Mouse (Mus musculus): ENCODE results near the gene Galnt10. TPM values are rescaled to one million over a fixed set of nuclear protein-coding genes. Genes with fewer than 3 reads are reported as not detected.

The Galnt10 gene
- 1 to 10 TPM; 4.0 to 4.2 TPM for total RNA-seq (2021)
- long read RNA-seq, experiment 1, full-length matches to known transcripts = 4 of 4 reads
- long read RNA-seq, experiment 1, partial matches to known transcripts = 0 of 4 reads
- long read RNA-seq, experiment 1, other reads (novel, unspliced or antisense) = 0 of 4 reads
- long read RNA-seq, experiment 2, full-length matches to known transcripts = 2 of 3 reads
- long read RNA-seq, experiment 2, partial matches to known transcripts = 0 of 3 reads
- long read RNA-seq, experiment 2, other reads (novel, unspliced or antisense) = 1 of 3 reads

GRCm38 (mm10) chr11:57645018-57645559 is at the start of gene Galnt10:
TSS of gene Galnt10 (plus strand) at chr11:57645442.
- peak; percentile 90 for DNase-seq (ENCODE audit: low spot score)

DNA sequence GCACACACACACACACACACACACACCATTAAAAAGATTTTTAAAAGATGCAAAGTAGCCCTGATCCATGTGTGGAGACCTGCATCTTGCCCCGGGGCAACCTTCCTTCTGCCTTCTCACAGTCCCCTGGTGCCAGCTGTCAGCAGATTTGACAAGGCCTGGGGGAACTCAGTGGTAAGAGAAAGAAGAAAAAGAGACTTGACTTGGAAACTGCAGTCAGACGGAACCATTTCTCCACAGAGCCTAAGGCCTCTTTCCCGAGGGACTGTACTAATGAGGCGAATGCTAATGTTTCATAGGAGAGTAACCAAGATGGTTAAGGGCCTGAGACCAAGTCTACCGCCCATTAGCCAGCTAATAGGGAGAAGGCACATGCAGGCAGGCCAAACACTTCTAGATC is 49.3 kb upstream of the Galnt10 start:
- DNase-seq (ENCODE audit: low spot score) = no peak

DNA sequence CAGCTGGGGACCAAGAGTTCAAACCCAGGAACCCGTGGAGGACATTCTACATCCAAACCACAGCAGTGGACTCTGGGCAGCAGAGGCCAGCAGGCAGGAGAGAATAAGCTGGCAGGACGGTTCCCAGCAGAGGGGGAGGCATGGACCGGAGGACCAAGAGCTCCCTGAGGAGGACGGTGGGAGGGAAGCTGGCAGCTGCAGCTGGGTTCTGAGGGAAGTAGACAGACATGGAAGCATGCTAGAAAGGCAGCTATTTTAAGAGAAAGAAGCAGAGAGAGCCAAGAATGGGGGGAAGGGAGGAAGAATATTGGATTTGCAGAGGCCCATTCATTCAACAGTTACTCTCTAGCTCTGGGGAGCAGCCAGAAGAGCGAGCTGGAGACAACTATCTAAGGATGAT is 47.1 kb upstream of the Galnt10 start:
- peak; percentile 15 for DNase-seq (ENCODE audit: low spot score)

DNA sequence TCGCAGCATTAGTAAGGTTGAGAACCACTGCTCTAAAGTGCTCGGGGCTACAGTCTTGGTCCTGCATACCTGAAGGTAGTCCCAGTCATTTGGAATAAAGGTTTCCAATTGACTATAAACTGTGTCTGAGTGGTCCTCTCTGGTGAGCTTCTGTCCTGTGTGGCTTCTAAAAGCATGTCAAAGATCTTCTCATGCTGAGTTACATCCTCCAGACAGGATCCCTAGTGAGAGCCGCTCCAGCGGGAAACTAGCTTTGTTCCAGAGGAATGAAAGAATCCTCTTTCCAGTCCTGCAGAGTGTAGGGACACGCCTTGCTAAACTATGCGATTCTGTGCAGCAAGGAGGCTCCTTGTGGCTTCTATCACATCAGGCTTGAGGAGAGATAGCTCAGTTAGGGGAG is 45.9 kb upstream of the Galnt10 start:
- no peak for DNase-seq (ENCODE audit: low spot score)

- DNase-seq (ENCODE audit: low spot score) = no peak
Observed at GRCm38 (mm10) chr11:57600113-57600512, 45.1 kb upstream of the Galnt10 start.

- peak; percentile 56 for DNase-seq (ENCODE audit: low spot score)
Observed at GRCm38 (mm10) chr11:57600621-57601121, 44.6 kb upstream of the Galnt10 start.

DNA sequence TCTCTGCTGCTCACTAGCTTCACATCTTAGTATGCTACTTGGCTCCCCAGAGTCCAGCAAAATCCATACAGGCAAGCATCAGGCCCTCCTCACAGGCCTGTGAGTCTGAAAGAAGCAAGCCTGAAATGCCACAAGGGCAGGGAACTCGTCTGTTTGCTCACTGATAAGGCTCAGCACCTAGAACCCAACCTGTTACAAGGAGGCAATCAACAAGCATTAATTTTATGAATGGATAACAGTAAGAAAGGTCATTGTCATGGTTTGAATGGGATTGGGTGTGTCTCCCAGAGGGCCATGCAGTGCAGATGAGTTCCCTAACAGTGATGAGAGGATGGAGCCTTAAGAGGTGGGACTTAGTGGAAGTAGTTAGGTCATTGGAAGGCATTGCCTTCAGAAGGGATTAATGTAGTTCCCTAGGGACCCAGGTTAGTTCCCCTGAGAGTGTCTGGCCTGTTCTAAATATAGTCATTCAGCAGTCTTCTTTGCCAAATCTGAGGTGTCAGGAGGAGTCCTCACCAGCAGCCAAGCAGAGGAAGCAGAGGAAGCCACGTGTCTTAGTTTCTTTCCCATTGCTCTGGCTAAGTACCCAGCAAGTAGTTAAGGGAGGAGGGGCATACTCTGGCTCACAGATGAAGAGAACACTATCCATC is 43.3 kb upstream of the Galnt10 start:
- DNase-seq (ENCODE audit: low spot score) = peak; percentile 29

GRCm38 (mm10) chr11:57605086-57605485 is 40.2 kb upstream of the Galnt10 start:
- DNase-seq (ENCODE audit: low spot score) = no peak

DNA sequence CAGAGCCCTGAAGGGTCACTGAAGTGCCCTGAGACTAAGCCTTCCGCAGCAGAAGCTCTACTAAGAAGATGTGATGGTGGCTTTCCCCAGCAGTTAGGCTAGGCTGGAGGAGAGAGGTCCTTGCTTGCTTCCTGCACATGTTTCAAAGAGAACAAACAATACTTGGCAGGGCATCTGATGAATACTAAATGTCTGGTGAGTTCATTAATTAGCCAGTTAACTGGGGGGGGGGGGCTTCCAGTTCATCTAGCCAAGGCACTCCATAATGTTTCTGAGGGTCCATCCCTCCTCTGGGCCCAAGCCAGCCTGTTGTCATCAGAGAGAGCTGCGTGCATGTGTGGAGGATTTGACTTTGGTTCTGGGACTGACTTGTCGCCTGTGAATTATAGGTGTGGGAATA is 39.6 kb upstream of the Galnt10 start:
- DNase-seq (ENCODE audit: low spot score) = no peak

DNA sequence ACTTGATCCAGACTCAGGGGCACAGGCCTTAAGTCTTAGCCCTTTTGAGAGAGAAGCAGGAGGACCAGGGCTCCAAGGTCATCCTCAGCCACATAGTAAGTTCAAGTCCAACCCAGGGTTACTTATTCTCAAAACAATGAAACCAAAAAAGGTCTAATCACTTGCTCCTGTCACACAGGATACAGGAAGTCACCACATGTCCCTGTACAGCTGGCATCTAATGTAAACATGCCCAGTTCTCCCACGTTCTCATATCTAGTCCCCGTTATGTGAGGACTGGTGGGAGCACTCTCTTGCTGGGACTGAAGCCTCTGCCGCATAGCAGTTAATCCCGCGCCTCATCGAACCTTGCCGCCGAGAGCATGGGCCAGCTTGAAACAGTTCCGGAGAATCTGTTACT is 30.7 kb upstream of the Galnt10 start:
- DNase-seq (ENCODE audit: low spot score) = no peak

GRCm38 (mm10) chr11:57615286-57615685 is 30.0 kb upstream of the Galnt10 start:
- DNase-seq (ENCODE audit: low spot score) = no peak

DNA sequence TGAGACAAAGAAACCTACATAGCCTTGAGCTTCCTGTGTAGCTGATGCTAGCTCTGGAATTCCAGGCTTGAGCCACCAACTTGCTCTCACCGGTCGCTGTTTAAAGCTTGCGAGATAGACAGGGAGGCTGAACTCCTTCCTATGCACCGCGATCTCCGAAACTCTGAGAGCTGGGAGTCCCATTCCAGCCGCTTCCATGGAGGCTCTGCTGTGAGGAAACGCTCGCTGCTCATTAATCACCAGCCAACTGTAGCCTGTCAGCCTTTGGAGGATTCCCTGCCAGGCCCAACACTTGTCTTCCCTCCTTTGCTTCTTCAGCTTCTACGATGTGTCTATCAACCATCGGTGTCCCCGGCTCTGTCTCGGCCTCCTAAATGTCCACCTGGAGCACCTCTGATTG is 29.4 kb upstream of the Galnt10 start:
- DNase-seq (ENCODE audit: low spot score) = no peak

DNA sequence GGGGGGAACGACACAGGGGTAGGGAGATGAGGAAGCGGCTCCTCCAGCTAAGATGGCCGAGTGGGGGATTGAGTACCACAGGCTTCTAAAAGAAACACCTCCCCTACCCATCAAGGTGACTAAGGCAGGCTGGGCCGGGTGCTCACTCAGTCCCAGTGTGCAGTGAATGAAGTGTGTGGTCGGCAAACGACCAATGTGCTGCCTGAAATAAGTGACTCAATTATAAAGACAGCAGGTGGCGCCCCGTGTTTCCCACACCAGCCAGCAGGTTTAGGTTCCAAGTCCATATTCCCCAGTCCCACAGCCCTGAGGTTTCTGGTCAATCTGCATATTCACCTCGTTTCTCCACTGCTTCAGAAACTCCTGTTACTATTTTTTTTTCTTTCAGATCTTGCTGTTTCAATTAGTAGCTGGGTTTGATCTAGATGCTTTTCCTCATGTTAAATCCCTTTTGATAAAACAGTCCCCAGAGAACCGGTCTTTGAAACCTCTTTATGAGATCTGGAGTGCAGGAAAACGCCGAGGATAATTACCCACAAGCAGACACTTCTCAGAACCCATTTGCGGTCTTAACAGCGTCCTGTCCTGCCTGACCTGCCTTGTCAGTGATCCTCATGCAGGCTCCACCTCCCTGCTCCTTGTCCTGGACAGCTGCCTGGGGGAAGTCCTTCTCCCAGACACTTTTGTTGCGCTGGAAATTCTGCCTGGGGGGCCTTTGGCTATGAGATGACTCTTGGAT is 27.5 kb upstream of the Galnt10 start:
- peak; percentile 66 for DNase-seq (ENCODE audit: low spot score)

- DNase-seq (ENCODE audit: low spot score) = no peak
Observed at GRCm38 (mm10) chr11:57621472-57621871, 23.8 kb upstream of the Galnt10 start.

GRCm38 (mm10) chr11:57621876-57622275 is 23.4 kb upstream of the Galnt10 start:
- DNase-seq (ENCODE audit: low spot score) = no peak

DNA sequence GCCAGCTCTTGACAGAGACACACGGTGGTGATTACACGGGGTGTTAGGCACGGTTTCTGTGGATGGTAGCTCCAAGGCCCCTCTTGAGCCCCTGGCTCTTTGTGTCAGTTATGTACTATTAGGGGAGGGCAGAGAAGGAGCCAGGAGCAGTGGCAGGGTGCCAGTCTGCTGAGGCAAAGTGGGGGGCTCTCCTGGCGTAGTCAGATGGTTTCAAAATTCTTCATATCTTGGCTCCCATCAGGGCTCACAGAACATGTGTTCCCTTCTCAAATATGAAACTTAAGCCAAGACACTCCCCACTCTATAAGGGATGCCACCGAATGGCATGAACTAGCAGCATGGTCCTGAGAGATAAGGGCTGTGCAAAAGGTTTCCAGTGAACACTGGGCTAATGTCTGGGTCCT is 20.8 kb upstream of the Galnt10 start:
- no peak for DNase-seq (ENCODE audit: low spot score)

GRCm38 (mm10) chr11:57625465-57625864 is 19.8 kb upstream of the Galnt10 start:
- no peak for DNase-seq (ENCODE audit: low spot score)

- DNase-seq (ENCODE audit: low spot score) = peak; percentile 68
Observed at GRCm38 (mm10) chr11:57627086-57627735, 18.0 kb upstream of the Galnt10 start.

DNA sequence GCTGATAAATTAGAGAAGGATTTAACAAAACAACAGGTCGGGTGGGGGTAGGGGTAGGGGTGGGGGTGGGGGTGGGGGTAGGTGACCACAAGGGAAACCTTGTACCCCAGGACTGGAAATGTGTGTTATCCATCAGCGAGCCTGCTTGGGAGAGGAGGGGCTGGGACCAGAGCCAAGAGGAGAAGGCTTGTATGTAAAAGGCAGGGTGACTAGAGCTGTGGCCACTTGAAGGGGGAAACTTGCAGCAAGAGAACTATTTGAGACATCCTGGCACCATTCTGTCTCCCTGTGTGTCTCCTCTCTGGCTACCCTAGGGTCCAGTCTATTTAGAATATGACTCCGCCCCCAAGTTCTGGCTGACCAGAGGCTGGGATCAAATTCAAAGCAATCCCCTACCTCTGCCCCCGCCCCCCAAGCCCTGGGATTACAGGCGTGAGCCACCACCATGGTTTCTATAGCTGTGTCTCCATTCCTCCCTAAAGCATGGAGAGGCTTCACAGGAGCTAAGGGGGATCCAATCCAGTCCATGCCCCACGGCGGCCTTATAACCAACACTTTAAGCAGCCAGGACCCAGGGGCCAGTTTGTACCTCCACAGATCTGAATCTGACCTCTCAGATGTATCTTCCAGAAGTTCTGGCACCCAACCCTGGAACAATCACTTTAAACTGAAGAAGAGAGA is 13.3 kb upstream of the Galnt10 start:
- no peak for DNase-seq (ENCODE audit: low spot score)

GRCm38 (mm10) chr11:57633006-57633405 is 12.2 kb upstream of the Galnt10 start:
- DNase-seq (ENCODE audit: low spot score) = no peak

GRCm38 (mm10) chr11:57633975-57634585 is 11.2 kb upstream of the Galnt10 start:
- DNase-seq (ENCODE audit: low spot score) = no peak

Measured in gastrocnemius, adult 18-20 months (tissue).